31 mouse cellular contexts compared by ENCODE assay signal in genomic region chr11:84561546-84561945, GRCm38 (mm10). TPM values are rescaled to one million over a fixed set of nuclear protein-coding genes. Genes with fewer than 3 reads are reported as not detected.
DNase-seq lines count a peak whose midpoint lies in the region; ATAC-seq and TF ChIP-seq lines count a peak whose summit lies in the region.
"Had no signal": no experiment of that assay in that cellular context is flagged by ENCODE, and none has a peak within 500 bp of the region (broad histone marks: within the 10 kb centered on the region; RNA-seq: fewer than 3 reads in every experiment).

No protein-coding gene starts in this region.

- H3K36me3 ChIP-seq in forebrain, embryonic 15.5 days = no peaks in the 10 kb centered on the region
- H3K36me3 ChIP-seq in forebrain, embryonic 14.5 days (ENCODE audit: control insufficient read depth, insufficient read depth, low read length) = no peaks in the 10 kb centered on the region
- no peaks in the 10 kb centered on the region for H3K36me3 ChIP-seq in hindbrain, postnatal 0 days (ENCODE audit: insufficient read depth, low read length)
- no peaks in the 10 kb centered on the region for H3K36me3 ChIP-seq in hindbrain, embryonic 11.5 days (ENCODE audit: control insufficient read depth, insufficient read depth, low read length)
- no peaks in the 10 kb centered on the region for H3K36me3 ChIP-seq in midbrain, embryonic 15.5 days (replicated peaks)
- H3K36me3 ChIP-seq: heart, embryonic 13.5 days; limb, embryonic 13.5 days; liver, embryonic 12.5 days; midbrain, embryonic 12.5 days had no signal

- WGBS in forebrain, embryonic 15.5 days = 56% methylated on average over 5 of the region's 5 CpGs
- 73% methylated on average over 3 of the region's 5 CpGs for WGBS in forebrain, embryonic 14.5 days
- 47% methylated on average over 5 of the region's 5 CpGs for WGBS in hindbrain, postnatal 0 days
- 68% methylated on average over 5 of the region's 5 CpGs for WGBS in hindbrain, embryonic 11.5 days
- WGBS in midbrain, embryonic 15.5 days = 61% methylated on average over 5 of the region's 5 CpGs

- H3K4me3 ChIP-seq in forebrain, embryonic 15.5 days = no peak overlapping the region
- no peak overlapping the region for H3K4me3 ChIP-seq in forebrain, embryonic 14.5 days (ENCODE audit: low read depth, low read length)
- H3K4me3 ChIP-seq in hindbrain, postnatal 0 days (ENCODE audit: low read length) = no peak overlapping the region
- H3K4me3 ChIP-seq in hindbrain, embryonic 11.5 days (ENCODE audit: low read depth, low read length) = no peak overlapping the region
- H3K4me3 ChIP-seq in midbrain, embryonic 15.5 days = no peak overlapping the region
- H3K4me3 ChIP-seq: heart, embryonic 13.5 days; limb, embryonic 13.5 days; liver, embryonic 12.5 days; megakaryocyte, embryonic 14.5 days; midbrain, embryonic 12.5 days had no signal

- no peak overlapping the region for H3K4me2 ChIP-seq in forebrain, embryonic 15.5 days (replicated peaks)
- H3K4me2 ChIP-seq in forebrain, embryonic 14.5 days (ENCODE audit: low read length) = no peak overlapping the region
- no peak overlapping the region for H3K4me2 ChIP-seq in hindbrain, postnatal 0 days (ENCODE audit: low read depth, low read length)
- H3K4me2 ChIP-seq in hindbrain, embryonic 11.5 days (replicated peaks; ENCODE audit: low read depth, low read length) = no peak overlapping the region
- no peak overlapping the region for H3K4me2 ChIP-seq in midbrain, embryonic 15.5 days
- H3K4me2 ChIP-seq: heart, embryonic 13.5 days; limb, embryonic 13.5 days; liver, embryonic 12.5 days; midbrain, embryonic 12.5 days had no signal

- no peak overlapping the region for H3K9ac ChIP-seq in forebrain, embryonic 15.5 days (replicated peaks)
- no peak overlapping the region for H3K9ac ChIP-seq in forebrain, embryonic 14.5 days (ENCODE audit: low read length)
- no peak overlapping the region for H3K9ac ChIP-seq in hindbrain, postnatal 0 days (replicated peaks; ENCODE audit: low read length)
- no peak overlapping the region for H3K9ac ChIP-seq in hindbrain, embryonic 11.5 days (ENCODE audit: low read depth, low read length)
- H3K9ac ChIP-seq in midbrain, embryonic 15.5 days = no peak overlapping the region
- H3K9ac ChIP-seq: heart, embryonic 13.5 days; limb, embryonic 13.5 days; liver, embryonic 12.5 days; midbrain, embryonic 12.5 days had no signal

- TF ChIP-seq CTCF in hindbrain, postnatal 0 days (IDR thresholded peaks at IDR 0.05; ENCODE audit: low read depth) = no peak

- no peaks in the 10 kb centered on the region for H3K9me3 ChIP-seq in forebrain, embryonic 15.5 days
- H3K9me3 ChIP-seq in forebrain, embryonic 14.5 days (replicated peaks; ENCODE audit: control insufficient read depth, low read length) = no peaks in the 10 kb centered on the region
- H3K9me3 ChIP-seq in hindbrain, postnatal 0 days (ENCODE audit: low read length) = no peaks in the 10 kb centered on the region
- H3K9me3 ChIP-seq in hindbrain, embryonic 11.5 days (ENCODE audit: control insufficient read depth, low read length) = no peaks in the 10 kb centered on the region
- H3K9me3 ChIP-seq in midbrain, embryonic 15.5 days = no peaks in the 10 kb centered on the region
- H3K9me3 ChIP-seq: heart, embryonic 13.5 days; limb, embryonic 13.5 days; liver, embryonic 12.5 days; megakaryocyte, embryonic 14.5 days; midbrain, embryonic 12.5 days had no signal

- H3K27ac ChIP-seq in forebrain, embryonic 15.5 days (replicated peaks) = 0 out of 2 replicates have a peak overlapping the region, but pooled peaks have one; percentile 21
- no peak overlapping the region for H3K27ac ChIP-seq in forebrain, embryonic 14.5 days (ENCODE audit: low read depth, low read length)
- no peak overlapping the region; the same call in 1 of the 2 replicates for H3K27ac ChIP-seq in hindbrain, postnatal 0 days
- no peak overlapping the region for H3K27ac ChIP-seq in hindbrain, embryonic 11.5 days (ENCODE audit: low read depth, low read length)
- no peak overlapping the region for H3K27ac ChIP-seq in midbrain, embryonic 15.5 days
- H3K27ac ChIP-seq: heart, embryonic 13.5 days; limb, embryonic 13.5 days; liver, embryonic 12.5 days; midbrain, embryonic 12.5 days had no signal

- no peak for DNase-seq in forebrain, embryonic 14.5 days (ENCODE audit: low spot score)
- peak; percentile 57 for DNase-seq in hindbrain, postnatal 0 days (ENCODE audit: low spot score)
- DNase-seq in hindbrain, embryonic 11.5 days (ENCODE audit: low spot score) = no peak
- DNase-seq in NIH3T3 (ENCODE audit: low read depth) = peak; percentile 17
- peak; percentile 27 for DNase-seq in fibroblast of lung, adult 2 months (ENCODE audit: low read depth)
- DNase-seq: adrenal gland, postnatal 25 days; B cell, adult 2 months; cerebellum, adult 18-20 months; gastrocnemius, postnatal 10 days; heart, postnatal 10 days; kidney, adult 9 months; kidney, postnatal 10 days; layer of hippocampus, adult 9-11 months; lung, adult 18-20 months; lung, postnatal 4 days; retina, postnatal 1 day; right cerebral cortex, postnatal 14 days; thymus, postnatal 4 days had no signal

- no peak for ATAC-seq in forebrain, embryonic 15.5 days (replicated peaks)
- ATAC-seq in forebrain, embryonic 14.5 days = no peak; the same call in 1 of the 2 replicates
- no peak for ATAC-seq in hindbrain, postnatal 0 days
- ATAC-seq in hindbrain, embryonic 11.5 days (ENCODE audit: low FRiP score) = no peak
- no peak for ATAC-seq in midbrain, embryonic 15.5 days (replicated peaks)
- ATAC-seq: intestine, embryonic 16.5 days; liver, embryonic 12.5 days; lung, postnatal 0 days had no signal

- peaks cover 26% of the 10 kb centered on the region for H3K4me1 ChIP-seq in forebrain, embryonic 15.5 days
- H3K4me1 ChIP-seq in forebrain, embryonic 14.5 days (ENCODE audit: control insufficient read depth, insufficient read depth, low read length) = peaks cover 9% of the 10 kb centered on the region
- H3K4me1 ChIP-seq in hindbrain, postnatal 0 days (ENCODE audit: insufficient read depth, low read length) = peaks cover 11% of the 10 kb centered on the region
- peaks cover 5% of the 10 kb centered on the region; the same call in 1 of the 2 replicates for H3K4me1 ChIP-seq in hindbrain, embryonic 11.5 days (replicated peaks; ENCODE audit: control insufficient read depth, insufficient read depth, low read length)
- peaks cover 14% of the 10 kb centered on the region for H3K4me1 ChIP-seq in midbrain, embryonic 15.5 days
- H3K4me1 ChIP-seq: heart, embryonic 13.5 days; liver, embryonic 12.5 days; megakaryocyte, embryonic 14.5 days had no signal

- peaks cover 20% of the 10 kb centered on the region; the same call in 1 of the 2 replicates for H3K27me3 ChIP-seq in forebrain, embryonic 15.5 days
- H3K27me3 ChIP-seq in forebrain, embryonic 14.5 days (replicated peaks; ENCODE audit: control insufficient read depth, insufficient read depth, low read length) = peaks cover 6% of the 10 kb centered on the region
- no peaks in the 10 kb centered on the region for H3K27me3 ChIP-seq in hindbrain, postnatal 0 days (ENCODE audit: insufficient read depth, low read length)
- H3K27me3 ChIP-seq in hindbrain, embryonic 11.5 days (ENCODE audit: control insufficient read depth, insufficient read depth, low read length) = no peaks in the 10 kb centered on the region
- no peaks in the 10 kb centered on the region for H3K27me3 ChIP-seq in midbrain, embryonic 15.5 days (replicated peaks)

RNA-seq across cellular contexts. Expression of gene Lhx1, which starts 36.2 kb away (rescaled TPM):
- polyA plus RNA-seq in forebrain, embryonic 15.5 days (2015; fragmentation: Nextera tagmentation; extraction: Ambion mirVana) = 3.4 and 4.8 TPM in 2 replicates
- polyA plus RNA-seq in forebrain, embryonic 14.5 days (2014; fragmentation: Nextera tagmentation; extraction: Ambion mirVana) = 7.0 and 7.2 TPM in 2 replicates
- 49.7 and 52.0 TPM in 2 replicates for total RNA-seq in hindbrain, postnatal 0 days (2014; rRNA removed)
- polyA plus RNA-seq in hindbrain, postnatal 0 days (2015; fragmentation: Nextera tagmentation; extraction: Ambion mirVana) = 28.9 and 32.0 TPM in 2 replicates
- polyA plus RNA-seq in hindbrain, embryonic 11.5 days (2014; fragmentation: Nextera tagmentation; extraction: Ambion mirVana) = 53.3 and 57.3 TPM in 2 replicates
- polyA plus RNA-seq in midbrain, embryonic 15.5 days (2015; fragmentation: Nextera tagmentation; extraction: Ambion mirVana) = 36.8 and 43.3 TPM in 2 replicates
- total RNA-seq: adrenal gland, postnatal 25 days; common myeloid progenitor, adult 5-6 weeks; gastrocnemius, postnatal 10 days; heart, adult 8-10 months; heart, postnatal 10 days; monocyte, adult 5-6 weeks had no signal
- polyA plus RNA-seq: heart, embryonic 13.5 days; liver, embryonic 12.5 days; thymus, postnatal 0 days had no signal

RNA-seq across cellular contexts. Expression of gene Aatf, which starts 48.2 kb away (rescaled TPM):
- polyA plus RNA-seq in forebrain, embryonic 15.5 days (2015; fragmentation: Nextera tagmentation; extraction: Ambion mirVana) = 54.0 and 54.8 TPM in 2 replicates
- 45.1 and 45.5 TPM in 2 replicates for polyA plus RNA-seq in forebrain, embryonic 14.5 days (2014; fragmentation: Nextera tagmentation; extraction: Ambion mirVana)
- 17.2 and 36.0 TPM in 2 replicates for total RNA-seq in hindbrain, postnatal 0 days (2014; rRNA removed)
- polyA plus RNA-seq in hindbrain, postnatal 0 days (2015; fragmentation: Nextera tagmentation; extraction: Ambion mirVana) = 42.7 and 44.4 TPM in 2 replicates
- polyA plus RNA-seq in hindbrain, embryonic 11.5 days (2014; fragmentation: Nextera tagmentation; extraction: Ambion mirVana) = 59.9 and 64.5 TPM in 2 replicates
- polyA plus RNA-seq in midbrain, embryonic 15.5 days (2015; fragmentation: Nextera tagmentation; extraction: Ambion mirVana) = 49.2 and 53.2 TPM in 2 replicates

Comparison
In these comparisons a context has a peak if more than half of its experiments do, and no peak if none do; other contexts are left out.
1. DNase-seq: peak in hindbrain, postnatal 0 days (single experiment), NIH3T3 (single experiment) and fibroblast of lung, adult 2 months (single experiment); none in forebrain, embryonic 14.5 days (single experiment) and hindbrain, embryonic 11.5 days (single experiment).